Mouse (Mus musculus) heart, postnatal 14 days (tissue): ENCODE results near the gene Evi5. TPM values are rescaled to one million over a fixed set of nuclear protein-coding genes. Genes with fewer than 3 reads are reported as not detected.

Source experiments
- DNase-seq, 2 experiments: peaks; one replicate each; pipeline ENCODE4 v3.0.0; 2021 to 2022
- intact Hi-C: fragments of 180-260 bp; cut with DNase I; formaldehyde crosslinking; loops from one replicate; pipeline ENCODE4 v1.15.1; 2025
- total RNA-seq, 2 experiments: library from RNA; stranded (reverse); gene quantifications; 2 replicates each; pipeline ENCODE4 v1.2.3; 2021

Gene Evi5
- total RNA-seq, 2 experiments from 2014 or later: 28.1 to 29.3 TPM

- DNase-seq: no peak
- intact Hi-C loops: no loop called here
Observed at GRCm38 (mm10) chr5:107764486-107764885, 110.4 kb downstream of the Evi5 start.

- intact Hi-C loops: no loop called here
- DNase-seq: no peak
Observed at GRCm38 (mm10) chr5:107763674-107764073, 111.2 kb downstream of the Evi5 start.

GRCm38 (mm10) chr5:107759121-107759520 lies 115.8 kb downstream of the Evi5 start:
- intact Hi-C loops: no loop called here

GRCm38 (mm10) chr5:107756072-107756471 lies 118.8 kb downstream of the Evi5 start:
- intact Hi-C loops: no loop called here

More at GRCm38 (mm10) chr5:107759121-107759520, 115.8 kb downstream of the Evi5 start:
- DNase-seq: no peak

GRCm38 (mm10) chr5:107754740-107755139 lies 120.2 kb downstream of the Evi5 start:
- no peak for DNase-seq
- intact Hi-C loops: no loop called here

More at GRCm38 (mm10) chr5:107756072-107756471, 118.8 kb downstream of the Evi5 start:
- DNase-seq: no peak

GRCm38 (mm10) chr5:107753656-107754055 lies 121.3 kb downstream of the Evi5 start:
- intact Hi-C loops: no loop called here
- DNase-seq: no peak

GRCm38 (mm10) chr5:107749229-107749916 lies 125.5 kb downstream of the Evi5 start:
- intact Hi-C loops: no loop called here
- DNase-seq: no peak

GRCm38 (mm10) chr5:107739023-107739422 lies 135.9 kb downstream of the Evi5 start:
- intact Hi-C loops: no loop called here

GRCm38 (mm10) chr5:107738296-107738695 lies 136.6 kb downstream of the Evi5 start:
- DNase-seq: no peak
- intact Hi-C loops: no loop called here

More at GRCm38 (mm10) chr5:107739023-107739422, 135.9 kb downstream of the Evi5 start:
- no peak for DNase-seq

- intact Hi-C loops: no loop called here
Observed at GRCm38 (mm10) chr5:107736171-107736570, 138.7 kb downstream of the Evi5 start.

GRCm38 (mm10) chr5:107731844-107732243 lies 143.1 kb downstream of the Evi5 start:
- DNase-seq: no peak
- intact Hi-C loops: no loop called here

More at GRCm38 (mm10) chr5:107736171-107736570, 138.7 kb downstream of the Evi5 start:
- DNase-seq: no peak

GRCm38 (mm10) chr5:107731408-107731807 lies 143.5 kb downstream of the Evi5 start:
- no peak for DNase-seq
- intact Hi-C loops: no loop called here

- intact Hi-C loops: loop anchor here (10.0 kb wide), 1 partner anchor 1272 kb away; the partner anchor contains the start of gene Barhl2
- no peak for DNase-seq
Observed at GRCm38 (mm10) chr5:107727007-107727402, 147.9 kb downstream of the Evi5 start.

- intact Hi-C loops: loop anchor here (10.0 kb wide), 1 partner anchor 1272 kb away; the partner anchor contains the start of gene Barhl2
- peak in 1 of 2 experiments; percentile 4 for DNase-seq
Observed at GRCm38 (mm10) chr5:107726281-107727006, 148.5 kb downstream of the Evi5 start.

- intact Hi-C loops: loop anchor here (10.0 kb wide), 1 partner anchor 1271 kb away; the partner anchor contains the start of gene Barhl2
Observed at GRCm38 (mm10) chr5:107725435-107726261, 149.3 kb downstream of the Evi5 start, which contains the start of gene Gfi1. Gfi1 (minus strand) TSS chr5:107726036.

GRCm38 (mm10) chr5:107724661-107725434 lies 150.1 kb downstream of the Evi5 start:
- intact Hi-C loops: loop anchor here (10.0 kb wide), 1 partner anchor 1270 kb away; the partner anchor contains the start of gene Barhl2
- DNase-seq: no peak

More at GRCm38 (mm10) chr5:107725435-107726261, 149.3 kb downstream of the Evi5 start, which contains the start of gene Gfi1:
- DNase-seq: peak; percentile 20 to 33

- peak; percentile 12 to 23 for DNase-seq
- intact Hi-C loops: loop anchor here (10.0 kb wide), 1 partner anchor 1269 kb away; the partner anchor contains the start of gene Barhl2
Observed at GRCm38 (mm10) chr5:107723541-107724511, 151.1 kb downstream of the Evi5 start.
